Mouse (Mus musculus) testis, adult 2 months (tissue): Measurements from ENCODE around the gene Epb41l2.

Experiments
- CTCF ChIP-seq: fragments of 200-500 bp; IDR thresholded peaks from 2 replicates; pipeline ENCODE4 v1.5.1; 2012; ENCODE audit warnings: low read depth, mild to moderate bottlenecking, inconsistent platforms, low read length, moderate library complexity; ENCODE audit not compliant: control insufficient read depth, insufficient read depth, insufficient replicate concordance
- POLR2A ChIP-seq: fragments of 200-500 bp; IDR thresholded peaks from 2 replicates; pipeline ENCODE4 v1.6.1; 2012; ENCODE audit warnings: low read depth, mild to moderate bottlenecking, inconsistent platforms, low read length, moderate library complexity; ENCODE audit not compliant: control insufficient read depth

- TF ChIP-seq POLR2A (no peak), CTCF (no peak)
Observed at GRCm38 (mm10) chr10:25571319-25572240, 212.0 kb downstream of the Epb41l2 start.
